Mouse (Mus musculus): ENCODE results near the gene Heatr5a. TPM values are rescaled to one million over a fixed set of nuclear protein-coding genes. Genes with fewer than 3 reads are reported as not detected.

The Heatr5a gene
- polyA plus RNA-seq, 1 experiment from 2014 or later, result 5.2 TPM

GRCm38 (mm10) chr12:51967915-51968595 is 3.1 kb downstream of the Heatr5a start:
- H3K9me3 ChIP-seq (replicated peaks; ENCODE audit: control insufficient read depth, low read length), result 0 out of 2 replicates have a peak, but pooled peaks cover 3% of the 10 kb centered on the region
- H3K27ac ChIP-seq (ENCODE audit: low read length), result peak overlapping the region; percentile 37; the same call in 1 of the 2 replicates
- no peaks in the 10 kb centered on the region for H3K27me3 ChIP-seq (ENCODE audit: control insufficient read depth, insufficient read depth, low read depth, low read length)
- H3K4me2 ChIP-seq (ENCODE audit: low read depth, low read length), result no peak overlapping the region
- peaks cover 8% of the 10 kb centered on the region for H3K4me1 ChIP-seq (ENCODE audit: control insufficient read depth, low read depth, low read length)
- no peak overlapping the region for H3K4me3 ChIP-seq (ENCODE audit: low read depth, low read length)
- WGBS (ENCODE audit: insufficient replicate concordance), result 64% methylated on average over 9 of the region's 9 CpGs
- H3K36me3 ChIP-seq (ENCODE audit: control insufficient read depth, insufficient read depth), result no peaks in the 10 kb centered on the region
- no peak for ATAC-seq (ENCODE audit: low read depth)
- no peak overlapping the region for H3K9ac ChIP-seq (ENCODE audit: low read depth, low read length)

GRCm38 (mm10) chr12:51957626-51958025 is 13.5 kb downstream of the Heatr5a start:
- Histone ChIP-seq H3K9me3 (replicated peaks; ENCODE audit: control insufficient read depth, low read length) (no peaks in the 10 kb centered on the region), H3K4me2 (ENCODE audit: low read depth, low read length) (no peak overlapping the region), H3K4me1 (ENCODE audit: control insufficient read depth, low read depth, low read length) (no peaks in the 10 kb centered on the region), H3K9ac (ENCODE audit: low read depth, low read length) (no peak overlapping the region), H3K4me3 (ENCODE audit: low read depth, low read length) (no peak overlapping the region), H3K27ac (ENCODE audit: low read length) (no peak overlapping the region), H3K27me3 (ENCODE audit: control insufficient read depth, insufficient read depth, low read depth, low read length) (no peaks in the 10 kb centered on the region), H3K36me3 (ENCODE audit: control insufficient read depth, insufficient read depth) (peaks cover 8% of the 10 kb centered on the region)
- no peak for ATAC-seq (ENCODE audit: low read depth)
- 79% methylated on average over 6 of the region's 6 CpGs for WGBS (ENCODE audit: insufficient replicate concordance)

GRCm38 (mm10) chr12:51952309-51952708 is 18.8 kb downstream of the Heatr5a start:
- Histone ChIP-seq H3K27ac (ENCODE audit: low read length) (no peak overlapping the region), H3K9ac (ENCODE audit: low read depth, low read length) (no peak overlapping the region), H3K36me3 (ENCODE audit: control insufficient read depth, insufficient read depth) (peaks cover 38% of the 10 kb centered on the region), H3K27me3 (ENCODE audit: control insufficient read depth, insufficient read depth, low read depth, low read length) (no peaks in the 10 kb centered on the region), H3K4me2 (ENCODE audit: low read depth, low read length) (no peak overlapping the region), H3K4me3 (ENCODE audit: low read depth, low read length) (no peak overlapping the region), H3K4me1 (ENCODE audit: control insufficient read depth, low read depth, low read length) (no peaks in the 10 kb centered on the region), H3K9me3 (replicated peaks; ENCODE audit: control insufficient read depth, low read length) (no peaks in the 10 kb centered on the region)
- no peak for ATAC-seq (ENCODE audit: low read depth)
- WGBS (ENCODE audit: insufficient replicate concordance), result 85% methylated on average over 10 of the region's 10 CpGs

- 85% methylated on average over 10 of the region's 10 CpGs for WGBS (ENCODE audit: insufficient replicate concordance)
- Histone ChIP-seq H3K27ac (ENCODE audit: low read length) (no peak overlapping the region), H3K4me2 (ENCODE audit: low read depth, low read length) (no peak overlapping the region), H3K4me3 (ENCODE audit: low read depth, low read length) (no peak overlapping the region), H3K27me3 (ENCODE audit: control insufficient read depth, insufficient read depth, low read depth, low read length) (no peaks in the 10 kb centered on the region), H3K4me1 (ENCODE audit: control insufficient read depth, low read depth, low read length) (no peaks in the 10 kb centered on the region), H3K9ac (ENCODE audit: low read depth, low read length) (no peak overlapping the region), H3K9me3 (replicated peaks; ENCODE audit: control insufficient read depth, low read length) (no peaks in the 10 kb centered on the region), H3K36me3 (ENCODE audit: control insufficient read depth, insufficient read depth) (peaks cover 33% of the 10 kb centered on the region)
- ATAC-seq (ENCODE audit: low read depth), result no peak
Observed at GRCm38 (mm10) chr12:51947498-51947945, 23.6 kb downstream of the Heatr5a start.

GRCm38 (mm10) chr12:51945331-51945730 is 25.8 kb downstream of the Heatr5a start:
- 90% methylated on average over 9 of the region's 9 CpGs for WGBS (ENCODE audit: insufficient replicate concordance)
- H3K9ac ChIP-seq (ENCODE audit: low read depth, low read length), result no peak overlapping the region
- no peaks in the 10 kb centered on the region for H3K4me1 ChIP-seq (ENCODE audit: control insufficient read depth, low read depth, low read length)
- peaks cover 25% of the 10 kb centered on the region for H3K36me3 ChIP-seq (ENCODE audit: control insufficient read depth, insufficient read depth)
- H3K27ac ChIP-seq (ENCODE audit: low read length), result no peak overlapping the region
- no peak overlapping the region for H3K4me3 ChIP-seq (ENCODE audit: low read depth, low read length)
- H3K9me3 ChIP-seq (replicated peaks; ENCODE audit: control insufficient read depth, low read length), result no peaks in the 10 kb centered on the region
- no peaks in the 10 kb centered on the region for H3K27me3 ChIP-seq (ENCODE audit: control insufficient read depth, insufficient read depth, low read depth, low read length)
- ATAC-seq (ENCODE audit: low read depth), result no peak
- no peak overlapping the region for H3K4me2 ChIP-seq (ENCODE audit: low read depth, low read length)

GRCm38 (mm10) chr12:51939848-51940247 is 31.3 kb downstream of the Heatr5a start:
- Histone ChIP-seq H3K9ac (ENCODE audit: low read depth, low read length) (no peak overlapping the region), H3K27me3 (ENCODE audit: control insufficient read depth, insufficient read depth, low read depth, low read length) (no peaks in the 10 kb centered on the region), H3K9me3 (replicated peaks; ENCODE audit: control insufficient read depth, low read length) (no peaks in the 10 kb centered on the region), H3K4me1 (ENCODE audit: control insufficient read depth, low read depth, low read length) (no peaks in the 10 kb centered on the region), H3K27ac (ENCODE audit: low read length) (no peak overlapping the region), H3K4me2 (ENCODE audit: low read depth, low read length) (no peak overlapping the region), H3K36me3 (ENCODE audit: control insufficient read depth, insufficient read depth) (peaks cover 4% of the 10 kb centered on the region; the same call in 1 of the 2 replicates), H3K4me3 (ENCODE audit: low read depth, low read length) (no peak overlapping the region)
- WGBS (ENCODE audit: insufficient replicate concordance), result 72% methylated on average over 4 of the region's 4 CpGs
- no peak for ATAC-seq (ENCODE audit: low read depth)

GRCm38 (mm10) chr12:51937938-51938337 is 33.2 kb downstream of the Heatr5a start:
- no peaks in the 10 kb centered on the region for H3K4me1 ChIP-seq (ENCODE audit: control insufficient read depth, low read depth, low read length)
- no peaks in the 10 kb centered on the region for H3K9me3 ChIP-seq (replicated peaks; ENCODE audit: control insufficient read depth, low read length)
- no peak overlapping the region for H3K4me2 ChIP-seq (ENCODE audit: low read depth, low read length)
- ATAC-seq (ENCODE audit: low read depth), result no peak
- H3K4me3 ChIP-seq (ENCODE audit: low read depth, low read length), result no peak overlapping the region
- WGBS (ENCODE audit: insufficient replicate concordance), result 81% methylated on average over 6 of the region's 6 CpGs
- no peak overlapping the region for H3K9ac ChIP-seq (ENCODE audit: low read depth, low read length)
- no peak overlapping the region for H3K27ac ChIP-seq (ENCODE audit: low read length)
- no peaks in the 10 kb centered on the region for H3K27me3 ChIP-seq (ENCODE audit: control insufficient read depth, insufficient read depth, low read depth, low read length)
- 0 out of 2 replicates have a peak, but pooled peaks cover 2% of the 10 kb centered on the region for H3K36me3 ChIP-seq (ENCODE audit: control insufficient read depth, insufficient read depth)

GRCm38 (mm10) chr12:51929630-51930029 is 41.5 kb downstream of the Heatr5a start:
- Histone ChIP-seq H3K36me3 (ENCODE audit: control insufficient read depth, insufficient read depth) (no peaks in the 10 kb centered on the region; the same call in 1 of the 2 replicates), H3K27me3 (ENCODE audit: control insufficient read depth, insufficient read depth, low read depth, low read length) (no peaks in the 10 kb centered on the region), H3K4me1 (ENCODE audit: control insufficient read depth, low read depth, low read length) (no peaks in the 10 kb centered on the region), H3K4me2 (ENCODE audit: low read depth, low read length) (no peak overlapping the region), H3K9me3 (replicated peaks; ENCODE audit: control insufficient read depth, low read length) (no peaks in the 10 kb centered on the region), H3K9ac (ENCODE audit: low read depth, low read length) (no peak overlapping the region), H3K4me3 (ENCODE audit: low read depth, low read length) (no peak overlapping the region), H3K27ac (ENCODE audit: low read length) (no peak overlapping the region)
- ATAC-seq (ENCODE audit: low read depth), result no peak
- 73% methylated on average over 2 of the region's 2 CpGs for WGBS (ENCODE audit: insufficient replicate concordance)

GRCm38 (mm10) chr12:51917191-51917590 is 53.9 kb downstream of the Heatr5a start:
- Histone ChIP-seq H3K9me3 (replicated peaks; ENCODE audit: control insufficient read depth, low read length) (no peaks in the 10 kb centered on the region), H3K27ac (ENCODE audit: low read length) (no peak overlapping the region), H3K4me2 (ENCODE audit: low read depth, low read length) (no peak overlapping the region), H3K4me1 (ENCODE audit: control insufficient read depth, low read depth, low read length) (no peaks in the 10 kb centered on the region), H3K36me3 (ENCODE audit: control insufficient read depth, insufficient read depth) (peaks cover 15% of the 10 kb centered on the region), H3K9ac (ENCODE audit: low read depth, low read length) (no peak overlapping the region), H3K27me3 (ENCODE audit: control insufficient read depth, insufficient read depth, low read depth, low read length) (no peaks in the 10 kb centered on the region), H3K4me3 (ENCODE audit: low read depth, low read length) (no peak overlapping the region)
- no peak for ATAC-seq (ENCODE audit: low read depth)
- 67% methylated on average over 2 of the region's 2 CpGs for WGBS (ENCODE audit: insufficient replicate concordance)

Data from liver, embryonic 16.5 days (tissue).